Mouse (Mus musculus): ENCODE measurements around the gene Pxmp2. TPM values are rescaled to one million over a fixed set of nuclear protein-coding genes. Genes with fewer than 3 reads are reported as not detected.

The Pxmp2 gene
- total and polyA plus RNA-seq, 3 experiments: 3.9 to 4.6 (median 4.5) TPM

DNA sequence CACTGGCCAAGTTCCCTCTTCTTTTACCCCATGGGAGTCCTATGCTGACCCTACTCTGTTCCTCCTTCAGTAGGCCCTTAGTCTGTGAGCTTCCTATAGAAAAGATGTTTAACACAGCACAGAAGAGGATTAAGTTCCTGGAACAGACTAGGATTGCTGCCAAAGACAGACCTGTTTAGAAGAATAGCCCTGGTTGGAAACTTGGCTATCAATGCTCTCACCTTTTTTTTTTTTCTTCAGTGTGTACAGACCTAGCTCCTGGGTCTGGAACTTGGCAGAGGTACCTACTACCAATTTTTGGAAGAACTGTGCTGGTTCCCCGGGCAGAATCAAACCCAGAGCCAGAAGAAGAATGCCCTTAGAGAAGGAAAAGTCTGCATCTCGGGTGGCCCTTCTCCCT is 9.6 kb downstream of the Pxmp2 start:
- no peak for TF ChIP-seq JUND (conservative IDR thresholded peaks at IDR 0.05; ENCODE audit: low read depth, low read length)
- TF ChIP-seq UBTF (IDR thresholded peaks at IDR 0.05; ENCODE audit: low read depth, low read length): no peak
- TF ChIP-seq EP300 (IDR thresholded peaks at IDR 0.05; ENCODE audit: low read length): no peak
- TF ChIP-seq HCFC1 (IDR thresholded peaks at IDR 0.05; ENCODE audit: low read depth, low read length): no peak
- TF ChIP-seq JUN (IDR thresholded peaks at IDR 0.05; ENCODE audit: insufficient read depth, low read depth, low read length): no peak
- no peak for TF ChIP-seq POLR2AphosphoS2 (IDR thresholded peaks at IDR 0.05; ENCODE audit: low read depth, low read length)
- TF ChIP-seq ZKSCAN1 (IDR thresholded peaks at IDR 0.05; ENCODE audit: borderline replicate concordance, low read depth, low read length): no peak
- no peak for TF ChIP-seq MXI1 (IDR thresholded peaks at IDR 0.05; ENCODE audit: low read depth, low read length)
- TF ChIP-seq MEF2A (IDR thresholded peaks at IDR 0.05; ENCODE audit: borderline replicate concordance, low read depth, low read length): no peak
- no peak for TF ChIP-seq ETS1 (conservative IDR thresholded peaks at IDR 0.05; ENCODE audit: low read depth, low read length)
- no peak for TF ChIP-seq USF1 (IDR thresholded peaks at IDR 0.05; ENCODE audit: low read depth, low read length)
- TF ChIP-seq PAX5 (IDR thresholded peaks at IDR 0.05; ENCODE audit: low read length): no peak
- no peak for TF ChIP-seq SMC3 (IDR thresholded peaks at IDR 0.05; ENCODE audit: low read depth, low read length)
- no peak for TF ChIP-seq BHLHE40 (IDR thresholded peaks at IDR 0.05; ENCODE audit: low read depth, low read length)
- TF ChIP-seq CHD2 (IDR thresholded peaks at IDR 0.05; ENCODE audit: low read length): no peak
- no peak for TF ChIP-seq ZNF384 (IDR thresholded peaks at IDR 0.05; ENCODE audit: low read depth, low read length)
- no peak for TF ChIP-seq MAZ (IDR thresholded peaks at IDR 0.05; ENCODE audit: low read depth, low read length)
- TF ChIP-seq CHD1 (IDR thresholded peaks at IDR 0.05; ENCODE audit: low read depth, low read length): no peak
- Histone ChIP-seq H3K4me2 (ENCODE audit: insufficient read depth, low read depth, poor library complexity, severe bottlenecking) (no peak overlapping the region), H3K4me3 (replicated peaks in 1 of 3; ENCODE audit: low read depth in 2 of 3, low read length in 2 of 3, poor library complexity in 1 of 3) (no peak overlapping the region), H3K27ac (ENCODE audit: insufficient read depth, low read depth) (no peak overlapping the region), H3K4me1 (ENCODE audit: control insufficient read depth in 1 of 2, insufficient read depth in 2 of 2) (no peaks in the 10 kb centered on the region; a peak in 1 of 4 replicates), H3K27me3 (replicated peaks) (no peaks in the 10 kb centered on the region), H3K9me3 (replicated peaks; ENCODE audit: low read length) (no peaks in the 10 kb centered on the region), H3K79me2 (replicated peaks; ENCODE audit: control insufficient read depth, extremely low read depth, insufficient read depth, poor library complexity, severe bottlenecking) (no peaks in the 10 kb centered on the region), H3K9ac (ENCODE audit: insufficient read depth, low read depth) (no peak overlapping the region), H3K36me3 (replicated peaks in 1 of 2; ENCODE audit: control insufficient read depth in 1 of 2, insufficient read depth in 1 of 2, low read length in 1 of 2) (peaks cover 0 to 2% of the 10 kb centered on the region in 2 experiments)
- in situ Hi-C loops (cut with MboI; ENCODE audit: low pct_ligation_motif_present, low pct_unique_long_range_greater_than_20kb, low sequenced_read_pairs) (no loop called here), dilution Hi-C loops (cut with MboI; ENCODE audit: extremely low pct_ligation_motif_present, extremely low pct_unique_long_range_greater_than_20kb, low sequenced_read_pairs) (no loop called here)
- DNase-seq (ENCODE audit: extremely low read depth): no peak

DNA sequence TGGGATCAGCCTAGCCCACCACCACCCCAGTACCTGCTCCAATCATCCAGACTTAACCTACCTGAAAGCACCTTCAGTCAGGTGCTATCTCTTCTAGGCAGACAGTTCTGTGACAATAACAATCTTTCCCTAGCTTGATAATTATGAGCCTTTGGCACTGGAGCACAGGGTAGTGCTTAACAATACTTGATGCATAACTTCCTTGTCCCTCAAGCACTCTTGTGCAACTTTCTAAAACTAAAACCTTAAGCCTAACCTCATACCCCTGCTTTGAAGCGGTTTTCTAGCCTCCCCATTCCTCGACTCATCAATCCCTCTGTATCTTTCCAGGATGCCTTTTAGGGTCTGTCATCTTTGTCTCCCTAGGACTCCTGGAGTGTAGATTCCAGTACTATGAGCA is 11.1 kb downstream of the Pxmp2 start:
- Histone ChIP-seq H3K4me3 (replicated peaks in 1 of 3; ENCODE audit: low read depth in 2 of 3, low read length in 2 of 3, poor library complexity in 1 of 3) (no peak overlapping the region), H3K79me2 (replicated peaks; ENCODE audit: control insufficient read depth, extremely low read depth, insufficient read depth, poor library complexity, severe bottlenecking) (no peaks in the 10 kb centered on the region), H3K36me3 (replicated peaks in 1 of 2; ENCODE audit: control insufficient read depth in 1 of 2, insufficient read depth in 1 of 2, low read length in 1 of 2) (peaks cover 0 to 2% of the 10 kb centered on the region in 2 experiments), H3K9me3 (replicated peaks; ENCODE audit: low read length) (no peaks in the 10 kb centered on the region), H3K4me1 (ENCODE audit: control insufficient read depth in 1 of 2, insufficient read depth in 2 of 2) (peaks cover 0 to 3% of the 10 kb centered on the region in 2 experiments; a peak in 1 of 4 replicates), H3K4me2 (ENCODE audit: insufficient read depth, low read depth, poor library complexity, severe bottlenecking) (no peak overlapping the region), H3K27ac (ENCODE audit: insufficient read depth, low read depth) (no peak overlapping the region), H3K9ac (ENCODE audit: insufficient read depth, low read depth) (no peak overlapping the region), H3K27me3 (replicated peaks) (no peaks in the 10 kb centered on the region)
- in situ Hi-C loops (cut with MboI; ENCODE audit: low pct_ligation_motif_present, low pct_unique_long_range_greater_than_20kb, low sequenced_read_pairs) (no loop called here), dilution Hi-C loops (cut with MboI; ENCODE audit: extremely low pct_ligation_motif_present, extremely low pct_unique_long_range_greater_than_20kb, low sequenced_read_pairs) (no loop called here)
- DNase-seq (ENCODE audit: extremely low read depth): no peak
- TF ChIP-seq UBTF (IDR thresholded peaks at IDR 0.05; ENCODE audit: low read depth, low read length) (no peak), SIN3A (IDR thresholded peaks at IDR 0.05; ENCODE audit: low read length) (no peak), RCOR1 (conservative IDR thresholded peaks at IDR 0.05; ENCODE audit: low read depth, low read length) (no peak), BHLHE40 (IDR thresholded peaks at IDR 0.05; ENCODE audit: low read depth, low read length) (no peak), CHD1 (IDR thresholded peaks at IDR 0.05; ENCODE audit: low read depth, low read length) (no peak), ZKSCAN1 (IDR thresholded peaks at IDR 0.05; ENCODE audit: borderline replicate concordance, low read depth, low read length) (no peak)
